Mouse (Mus musculus) midbrain, embryonic 15.5 days (tissue): ENCODE results near the gene Abi2. TPM values are rescaled to one million over a fixed set of nuclear protein-coding genes. Genes with fewer than 3 reads are reported as not detected.
A peak's percentile ranks its signal among the peaks of the same experiment; 100 is the strongest.

Experiments used
- ATAC-seq: fragments of 200-750 bp; cut with Nextera tagmentation; replicated peaks from 2 replicates; pipeline ENCODE4 v1.8.0; 2017; ENCODE audit warnings: moderate TSS enrichment
- H3K27ac ChIP-seq: fragments of 300-500 bp; sonication (generic); 2 replicates; pipeline ENCODE4 v1.5.1; 2015; ENCODE audit warnings: mild to moderate bottlenecking, inconsistent platforms
- H3K27me3 ChIP-seq: fragments of 300-500 bp; sonication (generic); replicated peaks from 2 replicates; pipeline ENCODE4 v1.6.1; 2015; ENCODE audit warnings: inconsistent platforms
- H3K36me3 ChIP-seq: fragments of 300-500 bp; sonication (generic); replicated peaks from 2 replicates; pipeline ENCODE4 v1.6.1; 2015; ENCODE audit warnings: inconsistent platforms
- H3K4me1 ChIP-seq: fragments of 300-500 bp; sonication (generic); 2 replicates; pipeline ENCODE4 v1.6.1; 2015; ENCODE audit warnings: inconsistent platforms
- H3K4me2 ChIP-seq: fragments of 300-500 bp; sonication (generic); 2 replicates; pipeline ENCODE4 v1.6.1; 2015; ENCODE audit warnings: inconsistent platforms, mild to moderate bottlenecking, moderate library complexity
- H3K4me3 ChIP-seq: fragments of 300-500 bp; sonication (generic); 2 replicates; pipeline ENCODE4 v1.5.1; 2015; ENCODE audit warnings: mild to moderate bottlenecking, inconsistent platforms
- H3K9ac ChIP-seq: fragments of 300-500 bp; sonication (generic); 2 replicates; pipeline ENCODE4 v1.6.1; 2015; ENCODE audit warnings: mild to moderate bottlenecking, inconsistent platforms
- H3K9me3 ChIP-seq: fragments of 300-500 bp; sonication (generic); 2 replicates; pipeline ENCODE4 v1.6.1; 2016; ENCODE audit warnings: inconsistent platforms
- WGBS: fragments of 180-500 bp; shearing (Covaris S2); methylation state at CpG from one replicate; pipeline ENCODE4 v1.1.7; 2015; ENCODE audit warnings: mixed read lengths; 5-methylcytosine and 5-hydroxymethylcytosine counted together
- polyA plus RNA-seq: library from polyadenylated mRNA; unstranded; fragments of >200 nt; fragmentation: Nextera tagmentation; extraction: Ambion mirVana; gene quantifications from 2 replicates; pipeline ENCODE4 v1.2.1, GENCODE M21; 2015

Abi2 gene
- 82.1 and 96.1 TPM in 2 replicates for polyA plus RNA-seq

- peak; percentile 94 for ATAC-seq
- Histone ChIP-seq H3K9me3 (no peaks in the 10 kb centered on the region), H3K27me3 (no peaks in the 10 kb centered on the region), H3K4me3 (peak within 1 kb of the TSS; percentile 85), H3K4me2 (peak within 1 kb of the TSS; percentile 61), H3K9ac (peak within 1 kb of the TSS; percentile 96), H3K4me1 (peaks cover 28% of the 10 kb centered on the region), H3K27ac (peak within 1 kb of the TSS; percentile 98), H3K36me3 (no peaks in the 10 kb centered on the region)
- under 1% methylated on average over 65 of the region's 69 CpGs for WGBS
These were observed at the start of gene Abi2 for GRCm38 (mm10) chr1:60409168-60409828. TSS of gene Abi2 (plus strand) at chr1:60409619.

- H3K36me3 ChIP-seq: no peaks in the 10 kb centered on the region
- H3K4me3 ChIP-seq: no peak overlapping the region
- H3K27ac ChIP-seq: no peak overlapping the region
- H3K9ac ChIP-seq: no peak overlapping the region
- no peak for ATAC-seq
- H3K9me3 ChIP-seq: no peaks in the 10 kb centered on the region
- H3K4me2 ChIP-seq: no peak overlapping the region
- no peaks in the 10 kb centered on the region for H3K27me3 ChIP-seq
- H3K4me1 ChIP-seq: no peaks in the 10 kb centered on the region
- WGBS: 98% methylated on average over 1 of the region's 1 CpGs
These were observed 47.8 kb upstream of the Abi2 start for GRCm38 (mm10) chr1:60361626-60362025.

- WGBS: 93% methylated on average over 1 of the region's 1 CpGs
These were observed 32.9 kb upstream of the Abi2 start for GRCm38 (mm10) chr1:60376556-60376955.

GRCm38 (mm10) chr1:60381910-60382309 is 27.5 kb upstream of the Abi2 start:
- no peak for ATAC-seq
- Histone ChIP-seq H3K9me3 (no peaks in the 10 kb centered on the region), H3K4me1 (no peaks in the 10 kb centered on the region), H3K4me3 (no peak overlapping the region), H3K36me3 (no peaks in the 10 kb centered on the region), H3K27me3 (no peaks in the 10 kb centered on the region), H3K27ac (no peak overlapping the region), H3K4me2 (no peak overlapping the region), H3K9ac (no peak overlapping the region)
- WGBS: 94% methylated on average over 3 of the region's 3 CpGs

More at GRCm38 (mm10) chr1:60376556-60376955, 32.9 kb upstream of the Abi2 start:
- Histone ChIP-seq H3K4me3 (no peak overlapping the region), H3K4me1 (no peaks in the 10 kb centered on the region), H3K4me2 (no peak overlapping the region), H3K27me3 (no peaks in the 10 kb centered on the region), H3K9ac (no peak overlapping the region), H3K27ac (no peak overlapping the region), H3K36me3 (no peaks in the 10 kb centered on the region), H3K9me3 (no peaks in the 10 kb centered on the region)
- no peak for ATAC-seq

GRCm38 (mm10) chr1:60404848-60405247 is 4.6 kb upstream of the Abi2 start:
- H3K9ac ChIP-seq: no peak overlapping the region
- H3K27ac ChIP-seq: no peak overlapping the region
- H3K9me3 ChIP-seq: no peaks in the 10 kb centered on the region
- H3K4me2 ChIP-seq: no peak overlapping the region
- H3K4me3 ChIP-seq: no peak overlapping the region
- WGBS: 95% methylated on average over 1 of the region's 1 CpGs
- H3K4me1 ChIP-seq: peaks cover 11% of the 10 kb centered on the region; the same call in 1 of the 2 replicates
- H3K36me3 ChIP-seq: no peaks in the 10 kb centered on the region
- H3K27me3 ChIP-seq: no peaks in the 10 kb centered on the region
- ATAC-seq: no peak

- Histone ChIP-seq H3K4me2 (peak overlapping the region; percentile 61), H3K27me3 (no peaks in the 10 kb centered on the region), H3K4me1 (peaks cover 28% of the 10 kb centered on the region), H3K36me3 (no peaks in the 10 kb centered on the region), H3K9ac (peak overlapping the region; percentile 96), H3K9me3 (no peaks in the 10 kb centered on the region), H3K27ac (peak overlapping the region; percentile 98), H3K4me3 (peak overlapping the region; percentile 85)
- ATAC-seq: peak; percentile 76
- 17% methylated on average over 13 of the region's 13 CpGs for WGBS
These were observed 785 bp upstream of the Abi2 start for GRCm38 (mm10) chr1:60408501-60409167.

GRCm38 (mm10) chr1:60409928-60410817 is 754 bp downstream of the Abi2 start:
- peak overlapping the region; percentile 96 for H3K9ac ChIP-seq
- H3K27me3 ChIP-seq: no peaks in the 10 kb centered on the region
- ATAC-seq: peak; percentile 87
- no peaks in the 10 kb centered on the region for H3K9me3 ChIP-seq
- H3K4me3 ChIP-seq: peak overlapping the region; percentile 85
- H3K27ac ChIP-seq: peak overlapping the region; percentile 98
- H3K4me2 ChIP-seq: peak overlapping the region; percentile 61
- H3K36me3 ChIP-seq: no peaks in the 10 kb centered on the region
- WGBS: under 1% methylated on average over 54 of the region's 54 CpGs
- peaks cover 28% of the 10 kb centered on the region for H3K4me1 ChIP-seq

GRCm38 (mm10) chr1:60416724-60417123 is 7.3 kb downstream of the Abi2 start:
- no peak overlapping the region for H3K27ac ChIP-seq
- ATAC-seq: 0 out of 2 replicates have a peak, but pooled peaks have one; percentile 33
- H3K4me2 ChIP-seq: no peak overlapping the region
- no peak overlapping the region for H3K9ac ChIP-seq
- H3K36me3 ChIP-seq: no peaks in the 10 kb centered on the region
- H3K9me3 ChIP-seq: no peaks in the 10 kb centered on the region
- H3K4me3 ChIP-seq: no peak overlapping the region
- peaks cover 6% of the 10 kb centered on the region for H3K4me1 ChIP-seq
- H3K27me3 ChIP-seq: no peaks in the 10 kb centered on the region
- WGBS: 60% methylated on average over 3 of the region's 3 CpGs

- no peak overlapping the region for H3K27ac ChIP-seq
- H3K4me3 ChIP-seq: no peak overlapping the region
- H3K4me1 ChIP-seq: no peaks in the 10 kb centered on the region
- no peaks in the 10 kb centered on the region for H3K9me3 ChIP-seq
- ATAC-seq: no peak
- H3K4me2 ChIP-seq: no peak overlapping the region
- no peak overlapping the region for H3K9ac ChIP-seq
- 97% methylated on average over 1 of the region's 1 CpGs for WGBS
- no peaks in the 10 kb centered on the region for H3K36me3 ChIP-seq
- no peaks in the 10 kb centered on the region for H3K27me3 ChIP-seq
These were observed 14.5 kb downstream of the Abi2 start for GRCm38 (mm10) chr1:60423882-60424281.

GRCm38 (mm10) chr1:60428341-60428740 is 18.9 kb downstream of the Abi2 start:
- Histone ChIP-seq H3K9ac (no peak overlapping the region), H3K36me3 (no peaks in the 10 kb centered on the region), H3K4me1 (no peaks in the 10 kb centered on the region), H3K27ac (no peak overlapping the region), H3K27me3 (no peaks in the 10 kb centered on the region), H3K4me2 (no peak overlapping the region), H3K9me3 (no peaks in the 10 kb centered on the region), H3K4me3 (no peak overlapping the region)
- ATAC-seq: no peak
- 93% methylated on average over 2 of the region's 2 CpGs for WGBS

GRCm38 (mm10) chr1:60428932-60429331 is 19.5 kb downstream of the Abi2 start:
- Histone ChIP-seq H3K4me3 (no peak overlapping the region), H3K4me2 (no peak overlapping the region), H3K4me1 (no peaks in the 10 kb centered on the region), H3K9me3 (no peaks in the 10 kb centered on the region), H3K27ac (no peak overlapping the region), H3K9ac (no peak overlapping the region), H3K36me3 (no peaks in the 10 kb centered on the region), H3K27me3 (no peaks in the 10 kb centered on the region)
- no peak for ATAC-seq
- WGBS: 64% methylated on average over 2 of the region's 2 CpGs

- Histone ChIP-seq H3K27ac (no peak overlapping the region), H3K4me3 (no peak overlapping the region), H3K4me1 (no peaks in the 10 kb centered on the region), H3K9ac (no peak overlapping the region), H3K36me3 (no peaks in the 10 kb centered on the region), H3K4me2 (no peak overlapping the region), H3K27me3 (no peaks in the 10 kb centered on the region), H3K9me3 (no peaks in the 10 kb centered on the region)
- no peak for ATAC-seq
- 97% methylated on average over 5 of the region's 5 CpGs for WGBS
These were observed 22.1 kb downstream of the Abi2 start for GRCm38 (mm10) chr1:60431531-60431930.
